Mouse (Mus musculus) MEL (cell line): Measurements from ENCODE around the gene Abhd17a. TPM values are rescaled to one million over a fixed set of nuclear protein-coding genes. Genes with fewer than 3 reads are reported as not detected.

ENCODE experiments used
- DNase-seq: peaks from one replicate; pipeline ENCODE4 v3.0.0; 2011; ENCODE audit warnings: low read depth, low spot score
- H3K27ac ChIP-seq: 2 replicates; pipeline ENCODE4 v1.5.1; 2012; ENCODE audit warnings: low read depth, mild to moderate bottlenecking, control low read depth, low read length, moderate library complexity; ENCODE audit not compliant: control insufficient read depth
- H3K27me3 ChIP-seq, 2 experiments: fragments of 150-350 bp in 1 of 2; sonication (generic) in 1 of 2; 2 replicates each; pipeline ENCODE4 v1.6.1; 2012; ENCODE audit warnings: low read length in 2 of 2, mild to moderate bottlenecking in 2 of 2, improper control_type of control experiment in 1 of 2, moderate library complexity in 1 of 2; ENCODE audit not compliant: insufficient read depth in 2 of 2, control insufficient read depth in 1 of 2
- H3K36me3 ChIP-seq, 2 experiments: 2 replicates each; pipeline ENCODE4 v1.6.1; 2012 to 2014; ENCODE audit warnings: low read length in 2 of 2, improper control_type of control experiment in 1 of 2, inconsistent platforms in 1 of 2, mild to moderate bottlenecking in 1 of 2; ENCODE audit not compliant: insufficient read depth in 2 of 2, control insufficient read depth in 1 of 2
- H3K4me1 ChIP-seq, 2 experiments: fragments of 150-350 bp in 1 of 2; sonication (generic) in 1 of 2; 2 replicates each; pipeline ENCODE4 v1.6.1; 2012; ENCODE audit warnings: low read length in 2 of 2, improper control_type of control experiment in 1 of 2, mild to moderate bottlenecking in 1 of 2; ENCODE audit not compliant: insufficient read depth in 2 of 2, control insufficient read depth in 1 of 2
- H3K4me3 ChIP-seq, 2 experiments: fragments of 150-350 bp in 1 of 2; sonication (generic) in 1 of 2; 2 replicates each; pipeline ENCODE4 v1.5.1; 2012; ENCODE audit warnings: low read depth in 2 of 2, low read length in 2 of 2, mild to moderate bottlenecking in 2 of 2, moderate library complexity in 2 of 2, control low read depth in 1 of 2, improper control_type of control experiment in 1 of 2; ENCODE audit not compliant: control insufficient read depth in 1 of 2, insufficient read depth in 1 of 2
- H3K79me2 ChIP-seq: 2 replicates; pipeline ENCODE4 v1.6.1; 2012; ENCODE audit warnings: mild to moderate bottlenecking, low read length, moderate library complexity; ENCODE audit not compliant: control insufficient read depth, poor library complexity, insufficient read depth
- H3K9ac ChIP-seq: 2 replicates; pipeline ENCODE4 v1.6.1; 2012; ENCODE audit warnings: low read depth, mild to moderate bottlenecking, control low read depth, low read length, moderate library complexity; ENCODE audit not compliant: control insufficient read depth, poor library complexity, severe bottlenecking
- H3K9me3 ChIP-seq: fragments of 150-350 bp; sonication (generic); replicated peaks from 2 replicates; pipeline ENCODE4 v1.6.1; 2012; ENCODE audit warnings: mild to moderate bottlenecking, low read length, improper control_type of control experiment, moderate library complexity; ENCODE audit not compliant: insufficient read depth
- BHLHE40 ChIP-seq: IDR thresholded peaks from 2 replicates; pipeline ENCODE4 v1.6.1; 2012; ENCODE audit warnings: low read depth, mild to moderate bottlenecking, inconsistent platforms, low read length, improper control_type of control experiment, borderline replicate concordance
- CHD1 ChIP-seq: IDR thresholded peaks from 2 replicates; pipeline ENCODE4 v1.6.1; 2012; ENCODE audit warnings: low read depth, mild to moderate bottlenecking, inconsistent platforms, low read length, improper control_type of control experiment
- CHD2 ChIP-seq: IDR thresholded peaks from 2 replicates; pipeline ENCODE4 v1.6.1; 2011; ENCODE audit warnings: low read length, improper control_type of control experiment
- CTCF ChIP-seq, 3 experiments: IDR thresholded peaks in 2 of 3; conservative IDR thresholded peaks in 1 of 3; 2 replicates each; pipeline ENCODE4 v1.5.1; 2011 to 2012; ENCODE audit warnings: low read length in 3 of 3, low read depth in 2 of 3, mild to moderate bottlenecking in 2 of 3, improper control_type of control experiment in 1 of 3, inconsistent platforms in 1 of 3, mixed read lengths in 1 of 3, moderate library complexity in 1 of 3; ENCODE audit not compliant: control insufficient read depth in 1 of 3, insufficient read depth in 1 of 3, poor library complexity in 1 of 3, severe bottlenecking in 1 of 3
- E2F4 ChIP-seq: IDR thresholded peaks from 2 replicates; pipeline ENCODE4 v1.6.1; 2011; ENCODE audit warnings: low read depth, low read length, improper control_type of control experiment, borderline replicate concordance
- ELF1 ChIP-seq: IDR thresholded peaks from 2 replicates; pipeline ENCODE4 v1.6.1; 2014; ENCODE audit warnings: low read depth, mild to moderate bottlenecking, inconsistent platforms, low read length, improper control_type of control experiment, moderate library complexity
- EP300 ChIP-seq, 2 experiments: IDR thresholded peaks; 2 replicates each; pipeline ENCODE4 v1.6.1; 2011; ENCODE audit warnings: improper control_type of control experiment in 2 of 2, low read length in 2 of 2, low read depth in 1 of 2, mild to moderate bottlenecking in 1 of 2
- ETS1 ChIP-seq: IDR thresholded peaks from 2 replicates; pipeline ENCODE4 v1.6.1; 2012; ENCODE audit warnings: low read depth, mild to moderate bottlenecking, inconsistent platforms, low read length, improper control_type of control experiment, moderate library complexity
- GATA1 ChIP-seq: IDR thresholded peaks from 2 replicates; pipeline ENCODE4 v1.6.1; 2011; ENCODE audit warnings: low read depth, low read length, improper control_type of control experiment
- HCFC1 ChIP-seq: IDR thresholded peaks from 2 replicates; pipeline ENCODE4 v1.6.1; 2012; ENCODE audit warnings: low read depth, mild to moderate bottlenecking, inconsistent platforms, low read length, improper control_type of control experiment, moderate library complexity
- JUND ChIP-seq: IDR thresholded peaks from 2 replicates; pipeline ENCODE4 v1.6.1; 2011; ENCODE audit warnings: low read depth, mild to moderate bottlenecking, improper control_type of control experiment, low read length
- KAT2A ChIP-seq: conservative IDR thresholded peaks from 2 replicates; pipeline ENCODE4 v1.6.1; 2012; ENCODE audit warnings: low read depth, low read length, improper control_type of control experiment, inconsistent platforms
- MAFK ChIP-seq: IDR thresholded peaks from 2 replicates; pipeline ENCODE4 v1.6.1; 2011; ENCODE audit warnings: low read depth, mild to moderate bottlenecking, low read length, improper control_type of control experiment, borderline replicate concordance
- MAX ChIP-seq: IDR thresholded peaks from 2 replicates; pipeline ENCODE4 v1.6.1; 2011; ENCODE audit warnings: low read length, improper control_type of control experiment
- MAZ ChIP-seq: IDR thresholded peaks from 2 replicates; pipeline ENCODE4 v1.6.1; 2012; ENCODE audit warnings: low read depth, mild to moderate bottlenecking, inconsistent platforms, low read length, improper control_type of control experiment
- MEF2A ChIP-seq: IDR thresholded peaks from 2 replicates; pipeline ENCODE4 v1.6.1; 2014; ENCODE audit warnings: low read depth, mild to moderate bottlenecking, inconsistent platforms, low read length, improper control_type of control experiment; ENCODE audit not compliant: poor library complexity, insufficient replicate concordance, severe bottlenecking; ENCODE audit errors: extremely low read depth
- MXI1 ChIP-seq: IDR thresholded peaks from 2 replicates; pipeline ENCODE4 v1.6.1; 2011; ENCODE audit warnings: mild to moderate bottlenecking, low read depth, low read length, improper control_type of control experiment
- MYB ChIP-seq: IDR thresholded peaks from 2 replicates; pipeline ENCODE4 v1.6.1; 2011; ENCODE audit warnings: mild to moderate bottlenecking, low read depth, low read length, improper control_type of control experiment
- MYC ChIP-seq: IDR thresholded peaks from 2 replicates; pipeline ENCODE4 v1.6.1; 2011; ENCODE audit warnings: low read depth, mild to moderate bottlenecking, low read length, improper control_type of control experiment, moderate library complexity
- NELFE ChIP-seq: IDR thresholded peaks from 2 replicates; pipeline ENCODE4 v1.6.1; 2011; ENCODE audit warnings: low read depth, low read length, improper control_type of control experiment
- NRF1 ChIP-seq: IDR thresholded peaks from 2 replicates; pipeline ENCODE4 v1.6.1; 2014; ENCODE audit warnings: low read depth, mild to moderate bottlenecking, inconsistent platforms, low read length, improper control_type of control experiment, moderate library complexity; ENCODE audit not compliant: poor library complexity, insufficient read depth, severe bottlenecking
- POLR2A ChIP-seq, 2 experiments: IDR thresholded peaks; 2 replicates each; pipeline ENCODE4 v1.6.1; 2011 to 2012; ENCODE audit warnings: low read length in 2 of 2, mild to moderate bottlenecking in 2 of 2, control low read depth in 1 of 2, improper control_type of control experiment in 1 of 2, low read depth in 1 of 2, moderate library complexity in 1 of 2; ENCODE audit not compliant: control insufficient read depth in 1 of 2, insufficient read depth in 1 of 2, poor library complexity in 1 of 2
- POLR2AphosphoS2 ChIP-seq: IDR thresholded peaks from 2 replicates; pipeline ENCODE4 v1.6.1; 2011; ENCODE audit warnings: low read length, improper control_type of control experiment
- POLR2AphosphoS5 ChIP-seq: IDR thresholded peaks from 2 replicates; pipeline ENCODE4 v1.6.1; 2012; ENCODE audit warnings: low read depth, borderline replicate concordance, mild to moderate bottlenecking, inconsistent platforms, low read length, moderate library complexity, mixed read lengths
- RAD21 ChIP-seq: IDR thresholded peaks from 2 replicates; pipeline ENCODE4 v1.6.1; 2011; ENCODE audit warnings: mild to moderate bottlenecking, low read depth, low read length, improper control_type of control experiment
- RCOR1 ChIP-seq: IDR thresholded peaks from 2 replicates; pipeline ENCODE4 v1.6.1; 2012; ENCODE audit warnings: low read depth, mild to moderate bottlenecking, inconsistent platforms, low read length, improper control_type of control experiment
- SIN3A ChIP-seq: IDR thresholded peaks from 2 replicates; pipeline ENCODE4 v1.6.1; 2012; ENCODE audit warnings: low read length, improper control_type of control experiment, inconsistent platforms
- SMC3 ChIP-seq: IDR thresholded peaks from 2 replicates; pipeline ENCODE4 v1.6.1; 2011; ENCODE audit warnings: low read depth, low read length, improper control_type of control experiment
- TAL1 ChIP-seq: IDR thresholded peaks from 2 replicates; pipeline ENCODE4 v1.6.1; 2012; ENCODE audit warnings: mild to moderate bottlenecking, inconsistent platforms, low read length, moderate library complexity, mixed read lengths
- TBP ChIP-seq: IDR thresholded peaks from 2 replicates; pipeline ENCODE4 v1.8.0; 2011; ENCODE audit warnings: low read depth, low read length, improper control_type of control experiment
- TCF12 ChIP-seq: IDR thresholded peaks from 2 replicates; pipeline ENCODE4 v1.6.1; 2014; ENCODE audit warnings: low read depth, mild to moderate bottlenecking, inconsistent platforms, low read length, improper control_type of control experiment, moderate library complexity
- UBTF ChIP-seq: IDR thresholded peaks from 2 replicates; pipeline ENCODE4 v1.6.1; 2012; ENCODE audit warnings: low read depth, mild to moderate bottlenecking, inconsistent platforms, low read length, improper control_type of control experiment, moderate library complexity, borderline replicate concordance; ENCODE audit not compliant: insufficient read depth
- USF1 ChIP-seq: IDR thresholded peaks from 2 replicates; pipeline ENCODE4 v1.6.1; 2014; ENCODE audit warnings: low read depth, mild to moderate bottlenecking, inconsistent platforms, low read length, improper control_type of control experiment, moderate library complexity
- USF2 ChIP-seq, 2 experiments: IDR thresholded peaks; 2 replicates each; pipeline ENCODE4 v1.6.1; 2011 to 2012; ENCODE audit warnings: improper control_type of control experiment in 2 of 2, low read length in 2 of 2, borderline replicate concordance in 1 of 2, inconsistent platforms in 1 of 2, low read depth in 1 of 2, mild to moderate bottlenecking in 1 of 2; ENCODE audit not compliant: insufficient read depth in 1 of 2
- ZC3H11A ChIP-seq: IDR thresholded peaks from 2 replicates; pipeline ENCODE4 v1.6.1; 2012; ENCODE audit warnings: low read depth, mild to moderate bottlenecking, inconsistent platforms, low read length, improper control_type of control experiment
- ZKSCAN1 ChIP-seq: IDR thresholded peaks from 2 replicates; pipeline ENCODE4 v1.6.1; 2012; ENCODE audit warnings: low read depth, mild to moderate bottlenecking, inconsistent platforms, low read length, improper control_type of control experiment, moderate library complexity
- ZMIZ1 ChIP-seq: IDR thresholded peaks from 2 replicates; pipeline ENCODE4 v1.6.1; 2012; ENCODE audit warnings: low read depth, mild to moderate bottlenecking, inconsistent platforms, low read length, improper control_type of control experiment, moderate library complexity
- ZNF384 ChIP-seq: IDR thresholded peaks from 2 replicates; pipeline ENCODE4 v1.6.1; 2012; ENCODE audit warnings: low read depth, mild to moderate bottlenecking, inconsistent platforms, low read length, improper control_type of control experiment
- polyA plus RNA-seq, 2 experiments: library from polyadenylated mRNA; stranded (reverse) in 1 of 2; unstranded in 1 of 2; fragments of >175 nt in 1 of 2; fragments of >200 nt in 1 of 2; gene quantifications; 2 replicates each; pipeline versions ENCODE4 v1.2.1 to v1.2.4; 2012; ENCODE audit warnings: low replicate concordance in 2 of 2, low read depth in 1 of 2; ENCODE audit not compliant: insufficient read length in 2 of 2, insufficient read depth in 1 of 2, missing spikeins in 1 of 2
- total RNA-seq: library from RNA; depleted of rRNA; stranded (reverse); fragments of 300-350 nt; gene quantifications from 2 replicates; pipeline ENCODE4 v1.2.3, GENCODE M21; 2012

Gene Abhd17a
- total and polyA plus RNA-seq, 3 experiments, result 96.2 to 136 (median 98.5) TPM

GRCm38 (mm10) chr10:80572477-80572876, 17.7 kb downstream of the Abhd17a start:
- Histone ChIP-seq H3K9ac (peak overlapping the region; percentile 33; the same call in 1 of the 2 replicates), H3K4me1 (peaks cover 12 to 59% of the 10 kb centered on the region in 2 experiments; a peak in 3 of 4 replicates), H3K27me3 (no peaks in the 10 kb centered on the region), H3K9me3 (no peaks in the 10 kb centered on the region), H3K36me3 (peaks cover 0 to 41% of the 10 kb centered on the region in 2 experiments; a peak in 2 of 4 replicates), H3K4me3 (no peak overlapping the region), H3K79me2 (peaks cover 81% of the 10 kb centered on the region), H3K27ac (peak overlapping the region; percentile 68)
- DNase-seq, result peak; percentile 65
- no peak for TF ChIP-seq MAFK
- TF ChIP-seq MYC, result no peak
- TF ChIP-seq CTCF (IDR thresholded peaks at IDR 0.05 in 2 of 3, conservative IDR thresholded peaks at IDR 0.05 in 1 of 3; ENCODE audit: control insufficient read depth in 1 of 3, insufficient read depth in 1 of 3, low read depth in 2 of 3, low read length in 3 of 3, poor library complexity in 1 of 3, severe bottlenecking in 1 of 3), result no peak
- TF ChIP-seq POLR2AphosphoS2, result no peak
- no peak for TF ChIP-seq BHLHE40
- peak; percentile 68 to 91 for TF ChIP-seq EP300 (IDR thresholded peaks at IDR 0.05; ENCODE audit: low read depth in 1 of 2, low read length in 2 of 2)
- TF ChIP-seq SMC3, result no peak
- TF ChIP-seq ETS1, result peak; percentile 95
- TF ChIP-seq MEF2A, result no peak
- no peak for TF ChIP-seq POLR2AphosphoS5
- no peak for TF ChIP-seq CHD1
- TF ChIP-seq TAL1, result peak; percentile 54
- no peak for TF ChIP-seq KAT2A
- peak; percentile 23; the same call in 1 of the 2 replicates for TF ChIP-seq RCOR1
- no peak for TF ChIP-seq MAZ
- TF ChIP-seq TCF12, result peak; percentile 93
- TF ChIP-seq ELF1, result no peak
- TF ChIP-seq POLR2A (IDR thresholded peaks at IDR 0.05; ENCODE audit: control insufficient read depth in 1 of 2, insufficient read depth in 1 of 2, low read depth in 1 of 2, low read length in 2 of 2, poor library complexity in 1 of 2), result no peak; a peak in 1 of 4 replicates
- TF ChIP-seq MYB, result no peak
- no peak for TF ChIP-seq USF2 (IDR thresholded peaks at IDR 0.05; ENCODE audit: borderline replicate concordance in 1 of 2, insufficient read depth in 1 of 2, low read depth in 1 of 2, low read length in 2 of 2)
- TF ChIP-seq E2F4, result no peak
- TF ChIP-seq ZNF384, result no peak
- no peak for TF ChIP-seq UBTF
- no peak for TF ChIP-seq ZKSCAN1
- no peak for TF ChIP-seq HCFC1
- no peak for TF ChIP-seq CHD2
- TF ChIP-seq USF1, result no peak
- peak; percentile 83 for TF ChIP-seq MXI1
- TF ChIP-seq GATA1, result peak; percentile 71
- no peak for TF ChIP-seq RAD21
- TF ChIP-seq SIN3A, result peak; percentile 89
- no peak for TF ChIP-seq ZC3H11A
- no peak for TF ChIP-seq ZMIZ1
- no peak for TF ChIP-seq TBP
- no peak for TF ChIP-seq MAX
- no peak for TF ChIP-seq JUND
- TF ChIP-seq NELFE, result no peak
- no peak for TF ChIP-seq NRF1
